Mouse (Mus musculus): Measurements from ENCODE around the gene Duox1. TPM values are rescaled to one million over a fixed set of nuclear protein-coding genes. Genes with fewer than 3 reads are reported as not detected.

The Duox1 gene
- total RNA-seq, 2 experiments from 2014 or later: not detected

GRCm38 (mm10) chr2:122364352-122364944 is 49.0 kb downstream of the Duox1 start:
- TF ChIP-seq CTCF (conservative IDR thresholded peaks at IDR 0.05): no peak
- Histone ChIP-seq H3K27ac (no peak overlapping the region), H3K4me3 (no peak overlapping the region)
- DNase-seq (ENCODE audit: low spot score in 2 of 2): no peak

- peak; percentile 68 for TF ChIP-seq CTCF (conservative IDR thresholded peaks at IDR 0.05)
- no peak for DNase-seq (ENCODE audit: low spot score in 2 of 2)
- H3K4me3 ChIP-seq: no peak overlapping the region
- no peak overlapping the region for H3K27ac ChIP-seq
Observed at GRCm38 (mm10) chr2:122365244-122365866, 49.9 kb downstream of the Duox1 start.

- no peak for DNase-seq (ENCODE audit: low spot score in 2 of 2)
- no peak overlapping the region for H3K4me3 ChIP-seq
- H3K27ac ChIP-seq: no peak overlapping the region
- no peak for TF ChIP-seq CTCF (conservative IDR thresholded peaks at IDR 0.05)
Observed at GRCm38 (mm10) chr2:122366039-122366438, 50.6 kb downstream of the Duox1 start.

- no peak for DNase-seq (ENCODE audit: low spot score in 2 of 2)
- TF ChIP-seq CTCF (conservative IDR thresholded peaks at IDR 0.05): no peak
- Histone ChIP-seq H3K27ac (no peak overlapping the region), H3K4me3 (peak overlapping the region; percentile 74; the same call in 1 of the 2 replicates)
Observed at GRCm38 (mm10) chr2:122366706-122367105, 51.2 kb downstream of the Duox1 start.

- no peak overlapping the region; the same call in 1 of the 2 replicates for H3K27ac ChIP-seq
- no peak for TF ChIP-seq CTCF (conservative IDR thresholded peaks at IDR 0.05)
- no peak for DNase-seq (ENCODE audit: low spot score in 2 of 2)
- peak overlapping the region; percentile 74; the same call in 1 of the 2 replicates for H3K4me3 ChIP-seq
Observed at GRCm38 (mm10) chr2:122367181-122367580, 51.7 kb downstream of the Duox1 start.

- Histone ChIP-seq H3K27ac (no peak overlapping the region; the same call in 1 of the 2 replicates), H3K4me3 (peak overlapping the region; percentile 74)
- no peak for DNase-seq (ENCODE audit: low spot score in 2 of 2)
- TF ChIP-seq CTCF (conservative IDR thresholded peaks at IDR 0.05): no peak
Observed at GRCm38 (mm10) chr2:122367701-122368080, 52.2 kb downstream of the Duox1 start.

- peak; percentile 25; the same call in 1 of the 2 replicates for TF ChIP-seq CTCF (conservative IDR thresholded peaks at IDR 0.05)
- Histone ChIP-seq H3K27ac (peak overlapping the region; percentile 90), H3K4me3 (peak overlapping the region; percentile 74)
- DNase-seq (ENCODE audit: low spot score in 2 of 2): peak in 1 of 2 experiments; percentile 28
Observed at GRCm38 (mm10) chr2:122368081-122368971, 52.9 kb downstream of the Duox1 start.

- Histone ChIP-seq H3K4me3 (peak within 1 kb of the TSS; percentile 74), H3K27ac (peak within 1 kb of the TSS; percentile 90)
- DNase-seq (ENCODE audit: low spot score in 2 of 2): peak; percentile 88 to 92
- TF ChIP-seq CTCF (conservative IDR thresholded peaks at IDR 0.05): no peak
Observed at GRCm38 (mm10) chr2:122368995-122369739, 53.7 kb downstream of the Duox1 start, which contains the start of gene Shf. Gene Shf, minus strand, starts transcription at chr2:122369162.

- TF ChIP-seq CTCF (conservative IDR thresholded peaks at IDR 0.05): no peak
- Histone ChIP-seq H3K27ac (no peak overlapping the region), H3K4me3 (no peak overlapping the region)
- DNase-seq (ENCODE audit: low spot score in 2 of 2): no peak
Observed at GRCm38 (mm10) chr2:122370101-122370750, 54.8 kb downstream of the Duox1 start.

GRCm38 (mm10) chr2:122372067-122372466 is 56.6 kb downstream of the Duox1 start:
- no peak for DNase-seq (ENCODE audit: low spot score in 2 of 2)
- H3K4me3 ChIP-seq: no peak overlapping the region
- no peak for TF ChIP-seq CTCF (conservative IDR thresholded peaks at IDR 0.05)
- H3K27ac ChIP-seq: no peak overlapping the region

GRCm38 (mm10) chr2:122372541-122372940 is 57.1 kb downstream of the Duox1 start:
- H3K27ac ChIP-seq: no peak overlapping the region

GRCm38 (mm10) chr2:122374012-122374411 is 58.5 kb downstream of the Duox1 start:
- Histone ChIP-seq H3K4me3 (no peak overlapping the region), H3K27ac (peak overlapping the region; percentile 89; the same call in 1 of the 2 replicates)
- TF ChIP-seq CTCF (conservative IDR thresholded peaks at IDR 0.05): no peak
- DNase-seq (ENCODE audit: low spot score in 2 of 2): no peak

More at GRCm38 (mm10) chr2:122372541-122372940, 57.1 kb downstream of the Duox1 start:
- no peak for TF ChIP-seq CTCF (conservative IDR thresholded peaks at IDR 0.05)
- no peak overlapping the region for H3K4me3 ChIP-seq
- DNase-seq (ENCODE audit: low spot score in 2 of 2): no peak

All from layer of hippocampus, adult 2 months (tissue).